9 mouse cellular contexts compared by ENCODE assay signal in the genomic region with DNA sequence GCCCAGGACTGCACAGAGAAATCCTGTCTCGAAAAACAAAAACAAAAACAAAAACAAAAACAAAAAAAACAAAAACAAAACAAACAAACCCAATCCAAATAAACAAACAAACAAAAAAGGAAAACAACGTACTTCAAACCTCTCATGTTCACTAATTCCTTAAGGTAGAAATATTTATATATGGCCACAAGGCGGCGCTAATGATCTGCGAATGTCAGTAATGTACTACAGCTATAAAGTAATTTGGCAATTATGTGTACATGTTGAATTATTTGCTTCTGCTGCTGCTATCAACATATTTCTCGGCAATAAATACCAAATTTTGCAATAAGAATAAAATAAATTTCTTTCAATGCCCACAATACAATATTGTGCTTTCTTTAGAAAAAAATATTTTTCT. TPM values are rescaled to one million over a fixed set of nuclear protein-coding genes. Genes with fewer than 3 reads are reported as not detected.
DNase-seq lines count a peak whose midpoint lies in the region; ATAC-seq and TF ChIP-seq lines count a peak whose summit lies in the region.
"Had no signal": no experiment of that assay in that cellular context is flagged by ENCODE, and none has a peak within 500 bp of the region (broad histone marks: within the 10 kb centered on the region; RNA-seq: fewer than 3 reads in every experiment).

No protein-coding gene starts in this region.

- H3K4me3 ChIP-seq in limb, embryonic 12.5 days (replicated peaks), result no peak overlapping the region
- H3K4me3 ChIP-seq in stomach, postnatal 0 days (ENCODE audit: low read depth, low read length), result no peak overlapping the region
- H3K4me3 ChIP-seq: stomach, embryonic 15.5 days had no signal

- H3K4me1 ChIP-seq in limb, embryonic 12.5 days (replicated peaks), result no peaks in the 10 kb centered on the region
- H3K4me1 ChIP-seq in stomach, postnatal 0 days (replicated peaks; ENCODE audit: control insufficient read depth, insufficient read depth), result no peaks in the 10 kb centered on the region
- H3K4me1 ChIP-seq: stomach, embryonic 15.5 days had no signal

- TF ChIP-seq CTCF in stomach, postnatal 0 days (IDR thresholded peaks at IDR 0.05; ENCODE audit: low read depth), result peak; percentile 81

- H3K9me3 ChIP-seq in limb, embryonic 12.5 days, result no peaks in the 10 kb centered on the region
- no peaks in the 10 kb centered on the region for H3K9me3 ChIP-seq in stomach, postnatal 0 days (ENCODE audit: control insufficient read depth, low read length)
- H3K9me3 ChIP-seq: stomach, embryonic 15.5 days had no signal

- no peaks in the 10 kb centered on the region for H3K36me3 ChIP-seq in limb, embryonic 12.5 days
- H3K36me3 ChIP-seq in stomach, postnatal 0 days (ENCODE audit: control insufficient read depth, insufficient read depth, low read length), result no peaks in the 10 kb centered on the region
- H3K36me3 ChIP-seq: stomach, embryonic 15.5 days had no signal

- H3K27ac ChIP-seq in limb, embryonic 12.5 days, result no peak overlapping the region
- no peak overlapping the region for H3K27ac ChIP-seq in stomach, postnatal 0 days (replicated peaks)
- H3K27ac ChIP-seq: stomach, embryonic 15.5 days had no signal

- peak; percentile 10 for DNase-seq in adrenal gland, adult 2 months
- DNase-seq in adrenal gland, postnatal 4 days (ENCODE audit: low spot score in 2 of 2), result no peak
- peak; percentile 50 for DNase-seq in kidney, adult 9 months
- DNase-seq in kidney, adult 11 months, result no peak
- peak; percentile 12 for DNase-seq in Muller cell, postnatal 12 days (ENCODE audit: inconsistent ontology term)
- DNase-seq in embryo, embryonic 11.5 days (ENCODE audit: low read depth, low spot score), result peak; percentile 39
- DNase-seq in stomach, postnatal 0 days (ENCODE audit: low spot score), result peak; percentile 50

- ATAC-seq in limb, embryonic 12.5 days (ENCODE audit: insufficient number of reproducible peaks, insufficient read depth, low FRiP score, low TSS enrichment, low read depth), result peak; percentile 20; the same call in 1 of the 2 replicates
- no peak for ATAC-seq in stomach, postnatal 0 days (ENCODE audit: low FRiP score, low TSS enrichment)

- no peak for TF ChIP-seq EP300 in stomach, postnatal 0 days (optimal IDR thresholded peaks at IDR 0.05)

- H3K4me2 ChIP-seq in limb, embryonic 12.5 days, result no peak overlapping the region
- H3K4me2 ChIP-seq in stomach, postnatal 0 days (replicated peaks; ENCODE audit: low read depth), result no peak overlapping the region
- H3K4me2 ChIP-seq: stomach, embryonic 15.5 days had no signal

- 9% methylated on average over 6 of the region's 6 CpGs for WGBS in limb, embryonic 12.5 days
- WGBS in stomach, postnatal 0 days, result 5% methylated on average over 6 of the region's 6 CpGs

- H3K27me3 ChIP-seq in limb, embryonic 12.5 days, result no peaks in the 10 kb centered on the region
- no peaks in the 10 kb centered on the region for H3K27me3 ChIP-seq in stomach, postnatal 0 days (ENCODE audit: control insufficient read depth, insufficient read depth, low read length)
- H3K27me3 ChIP-seq: stomach, embryonic 15.5 days had no signal

- H3K9ac ChIP-seq in limb, embryonic 12.5 days (replicated peaks), result no peak overlapping the region
- no peak overlapping the region for H3K9ac ChIP-seq in stomach, postnatal 0 days (ENCODE audit: low read length)
- H3K9ac ChIP-seq: stomach, embryonic 15.5 days had no signal

RNA-seq across cellular contexts. Expression of a gene that starts 41.6 kb away (rescaled TPM):
- total RNA-seq in adrenal gland, adult 2 months (2021), result not detected
- polyA plus RNA-seq in adrenal gland, adult 2 months (2012; rRNA removed), result not detected in 2 replicates
- under 1 TPM; 0.28 to 0.56 TPM for total RNA-seq in adrenal gland, postnatal 4 days (2021)
- 1.3 and 1.4 TPM in 2 replicates for polyA plus RNA-seq in limb, embryonic 12.5 days (2016; fragmentation: Nextera tagmentation; extraction: Ambion mirVana)
- 0.06 and 0.07 TPM in 2 replicates for polyA plus RNA-seq in stomach, postnatal 0 days (2015; fragmentation: Nextera tagmentation; extraction: Ambion mirVana)

Comparison
In these comparisons a context has a peak if more than half of its experiments do, and no peak if none do; other contexts are left out.
1. DNase-seq: peak in adrenal gland, adult 2 months (single experiment), kidney, adult 9 months (single experiment), Muller cell, postnatal 12 days (single experiment), embryo, embryonic 11.5 days (single experiment) and stomach, postnatal 0 days (single experiment); none in adrenal gland, postnatal 4 days (0 of 2) and kidney, adult 11 months (single experiment).